Mouse (Mus musculus): ENCODE data around the gene Cited4. TPM values are rescaled to one million over a fixed set of nuclear protein-coding genes. Genes with fewer than 3 reads are reported as not detected.

The Cited4 gene
- polyA plus RNA-seq, 1 experiment, result 3.9 TPM

- Histone ChIP-seq H3K4me1 (ENCODE audit: control insufficient read depth, insufficient read depth, low read length) (peaks cover 2% of the 10 kb centered on the region), H3K9me3 (replicated peaks; ENCODE audit: control insufficient read depth, insufficient read depth, low read length, poor library complexity, severe bottlenecking) (no peaks in the 10 kb centered on the region), H3K36me3 (ENCODE audit: control insufficient read depth, insufficient read depth, low read length, poor library complexity, severe bottlenecking) (no peaks in the 10 kb centered on the region), H3K4me3 (ENCODE audit: low read depth, low read length) (no peak overlapping the region), H3K27me3 (ENCODE audit: control insufficient read depth, insufficient read depth, low read length, poor library complexity, severe bottlenecking) (peaks cover 4% of the 10 kb centered on the region; the same call in 1 of the 2 replicates), H3K27ac (ENCODE audit: insufficient read depth, low read length) (no peak overlapping the region), H3K9ac (ENCODE audit: low read depth, poor library complexity, severe bottlenecking) (0 out of 2 replicates have a peak overlapping the region, but pooled peaks have one; percentile 25)
- TF ChIP-seq POLR2A (IDR thresholded peaks at IDR 0.05; ENCODE audit: insufficient read depth, low read length), result no peak
- no peak for TF ChIP-seq CTCF (IDR thresholded peaks at IDR 0.05; ENCODE audit: low read depth, low read length)
- no peak for TF ChIP-seq EP300 (IDR thresholded peaks at IDR 0.05; ENCODE audit: insufficient read depth, low read depth, low read length)
These were observed 1.1 kb upstream of the Cited4 start for GRCm38 (mm10) chr4:120665144-120665700.

DNA sequence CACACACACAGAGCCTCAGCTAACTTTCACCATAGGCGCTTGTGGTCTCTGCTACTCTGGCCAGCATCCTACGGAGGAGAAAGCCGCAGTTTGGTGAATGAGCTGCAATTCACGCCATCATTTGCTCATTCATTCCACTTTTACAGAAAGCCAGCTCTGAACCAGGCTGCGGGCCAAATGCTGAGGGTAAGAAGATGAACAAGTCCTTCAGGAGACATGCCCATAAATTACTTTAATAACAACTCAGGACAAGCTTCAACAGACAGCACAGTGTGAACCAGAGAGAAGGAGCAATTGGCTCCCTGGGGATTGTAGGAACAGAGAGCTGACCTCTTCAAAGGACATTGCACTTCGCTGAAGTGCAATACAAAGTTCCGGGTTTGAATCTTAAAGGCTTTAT, 590 bp upstream of the Cited4 start:
- H3K27ac ChIP-seq (ENCODE audit: insufficient read depth, low read length), result peak overlapping the region; percentile 66; the same call in 1 of the 2 replicates

DNA sequence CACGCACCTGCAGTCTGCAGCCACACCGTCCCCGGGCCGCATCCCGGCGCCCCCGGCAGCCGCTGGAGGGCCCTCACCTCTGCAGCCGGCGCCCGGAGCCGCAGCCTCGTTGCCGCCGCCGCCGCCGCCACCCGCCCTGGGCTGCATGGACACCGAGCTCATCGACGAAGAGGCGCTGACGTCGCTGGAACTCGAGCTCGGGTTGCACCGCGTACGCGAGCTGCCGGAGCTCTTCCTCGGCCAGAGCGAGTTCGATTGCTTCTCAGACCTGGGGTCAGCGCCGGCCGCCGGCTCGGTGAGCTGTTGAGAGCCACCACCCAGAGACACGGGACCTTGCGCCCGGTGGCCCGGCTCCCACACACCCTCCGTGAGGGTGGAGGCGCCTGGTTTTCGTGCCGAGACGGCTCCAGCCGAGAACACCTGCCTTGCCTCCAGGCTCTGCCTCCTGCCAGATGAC, 701 bp downstream of the Cited4 start:
- peaks cover 4% of the 10 kb centered on the region; the same call in 1 of the 2 replicates for H3K27me3 ChIP-seq (ENCODE audit: control insufficient read depth, insufficient read depth, low read length, poor library complexity, severe bottlenecking)
- H3K9ac ChIP-seq (ENCODE audit: low read depth, poor library complexity, severe bottlenecking), result peak overlapping the region; percentile 45
- H3K9me3 ChIP-seq (replicated peaks; ENCODE audit: control insufficient read depth, insufficient read depth, low read length, poor library complexity, severe bottlenecking), result no peaks in the 10 kb centered on the region
- TF ChIP-seq CTCF (IDR thresholded peaks at IDR 0.05; ENCODE audit: low read depth, low read length) (no peak), EP300 (IDR thresholded peaks at IDR 0.05; ENCODE audit: insufficient read depth, low read depth, low read length) (no peak), POLR2A (IDR thresholded peaks at IDR 0.05; ENCODE audit: insufficient read depth, low read length) (no peak)
- H3K4me1 ChIP-seq (ENCODE audit: control insufficient read depth, insufficient read depth, low read length), result peaks cover 2% of the 10 kb centered on the region
- no peak overlapping the region for H3K27ac ChIP-seq (ENCODE audit: insufficient read depth, low read length)
- H3K4me3 ChIP-seq (ENCODE audit: low read depth, low read length), result peak overlapping the region; percentile 61
- no peaks in the 10 kb centered on the region for H3K36me3 ChIP-seq (ENCODE audit: control insufficient read depth, insufficient read depth, low read length, poor library complexity, severe bottlenecking)

More for the DNA sequence above, 590 bp upstream of the Cited4 start:
- Histone ChIP-seq H3K36me3 (ENCODE audit: control insufficient read depth, insufficient read depth, low read length, poor library complexity, severe bottlenecking) (no peaks in the 10 kb centered on the region), H3K27me3 (ENCODE audit: control insufficient read depth, insufficient read depth, low read length, poor library complexity, severe bottlenecking) (peaks cover 4% of the 10 kb centered on the region; the same call in 1 of the 2 replicates), H3K9ac (ENCODE audit: low read depth, poor library complexity, severe bottlenecking) (no peak overlapping the region), H3K4me3 (ENCODE audit: low read depth, low read length) (no peak overlapping the region), H3K4me1 (ENCODE audit: control insufficient read depth, insufficient read depth, low read length) (peaks cover 2% of the 10 kb centered on the region), H3K9me3 (replicated peaks; ENCODE audit: control insufficient read depth, insufficient read depth, low read length, poor library complexity, severe bottlenecking) (no peaks in the 10 kb centered on the region)
- TF ChIP-seq EP300 (IDR thresholded peaks at IDR 0.05; ENCODE audit: insufficient read depth, low read depth, low read length) (no peak), POLR2A (IDR thresholded peaks at IDR 0.05; ENCODE audit: insufficient read depth, low read length) (no peak), CTCF (IDR thresholded peaks at IDR 0.05; ENCODE audit: low read depth, low read length) (no peak)

DNA sequence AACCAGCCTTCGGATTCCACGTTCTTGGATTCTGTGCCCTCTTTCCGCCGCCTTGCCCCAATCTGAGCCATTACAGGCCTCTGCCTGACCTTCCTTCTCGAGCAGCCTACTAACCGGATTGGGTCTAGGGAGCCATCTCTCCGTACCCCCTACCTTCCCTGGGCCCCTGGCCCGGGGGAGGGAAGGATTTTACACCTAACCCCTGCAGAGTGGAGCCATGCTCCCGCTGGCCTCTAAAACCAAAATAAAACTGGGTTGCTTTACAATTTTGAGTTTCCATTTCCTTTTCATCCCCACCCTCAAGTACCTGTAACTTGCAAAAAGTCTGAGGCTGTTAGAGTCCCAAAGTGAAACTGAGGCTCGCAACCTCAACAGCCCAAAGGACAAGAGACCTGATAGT, 1.2 kb downstream of the Cited4 start:
- H3K9me3 ChIP-seq (replicated peaks; ENCODE audit: control insufficient read depth, insufficient read depth, low read length, poor library complexity, severe bottlenecking), result no peaks in the 10 kb centered on the region
- H3K36me3 ChIP-seq (ENCODE audit: control insufficient read depth, insufficient read depth, low read length, poor library complexity, severe bottlenecking), result no peaks in the 10 kb centered on the region
- no peak for TF ChIP-seq CTCF (IDR thresholded peaks at IDR 0.05; ENCODE audit: low read depth, low read length)
- TF ChIP-seq POLR2A (IDR thresholded peaks at IDR 0.05; ENCODE audit: insufficient read depth, low read length), result no peak
- no peak for TF ChIP-seq EP300 (IDR thresholded peaks at IDR 0.05; ENCODE audit: insufficient read depth, low read depth, low read length)
- no peak overlapping the region for H3K27ac ChIP-seq (ENCODE audit: insufficient read depth, low read length)
- H3K9ac ChIP-seq (ENCODE audit: low read depth, poor library complexity, severe bottlenecking), result peak overlapping the region; percentile 45
- H3K4me3 ChIP-seq (ENCODE audit: low read depth, low read length), result peak overlapping the region; percentile 61
- peaks cover 2% of the 10 kb centered on the region for H3K4me1 ChIP-seq (ENCODE audit: control insufficient read depth, insufficient read depth, low read length)
- H3K27me3 ChIP-seq (ENCODE audit: control insufficient read depth, insufficient read depth, low read length, poor library complexity, severe bottlenecking), result peaks cover 4% of the 10 kb centered on the region; the same call in 1 of the 2 replicates

GRCm38 (mm10) chr4:120668551-120668950, 2.2 kb downstream of the Cited4 start:
- Histone ChIP-seq H3K4me1 (ENCODE audit: control insufficient read depth, insufficient read depth, low read length) (peaks cover 2% of the 10 kb centered on the region), H3K36me3 (ENCODE audit: control insufficient read depth, insufficient read depth, low read length, poor library complexity, severe bottlenecking) (no peaks in the 10 kb centered on the region), H3K27me3 (ENCODE audit: control insufficient read depth, insufficient read depth, low read length, poor library complexity, severe bottlenecking) (peaks cover 4% of the 10 kb centered on the region; the same call in 1 of the 2 replicates), H3K27ac (ENCODE audit: insufficient read depth, low read length) (no peak overlapping the region), H3K9me3 (replicated peaks; ENCODE audit: control insufficient read depth, insufficient read depth, low read length, poor library complexity, severe bottlenecking) (no peaks in the 10 kb centered on the region), H3K9ac (ENCODE audit: low read depth, poor library complexity, severe bottlenecking) (no peak overlapping the region), H3K4me3 (ENCODE audit: low read depth, low read length) (no peak overlapping the region)
- TF ChIP-seq CTCF (IDR thresholded peaks at IDR 0.05; ENCODE audit: low read depth, low read length) (no peak), POLR2A (IDR thresholded peaks at IDR 0.05; ENCODE audit: insufficient read depth, low read length) (no peak), EP300 (IDR thresholded peaks at IDR 0.05; ENCODE audit: insufficient read depth, low read depth, low read length) (no peak)

GRCm38 (mm10) chr4:120669585-120669984, 3.2 kb downstream of the Cited4 start:
- peaks cover 2% of the 10 kb centered on the region for H3K4me1 ChIP-seq (ENCODE audit: control insufficient read depth, insufficient read depth, low read length)
- no peaks in the 10 kb centered on the region for H3K9me3 ChIP-seq (replicated peaks; ENCODE audit: control insufficient read depth, insufficient read depth, low read length, poor library complexity, severe bottlenecking)
- no peaks in the 10 kb centered on the region for H3K36me3 ChIP-seq (ENCODE audit: control insufficient read depth, insufficient read depth, low read length, poor library complexity, severe bottlenecking)
- peaks cover 4% of the 10 kb centered on the region; the same call in 1 of the 2 replicates for H3K27me3 ChIP-seq (ENCODE audit: control insufficient read depth, insufficient read depth, low read length, poor library complexity, severe bottlenecking)
- no peak overlapping the region for H3K4me3 ChIP-seq (ENCODE audit: low read depth, low read length)
- H3K9ac ChIP-seq (ENCODE audit: low read depth, poor library complexity, severe bottlenecking), result no peak overlapping the region
- H3K27ac ChIP-seq (ENCODE audit: insufficient read depth, low read length), result no peak overlapping the region
- TF ChIP-seq EP300 (IDR thresholded peaks at IDR 0.05; ENCODE audit: insufficient read depth, low read depth, low read length), result no peak
- no peak for TF ChIP-seq CTCF (IDR thresholded peaks at IDR 0.05; ENCODE audit: low read depth, low read length)
- no peak for TF ChIP-seq POLR2A (IDR thresholded peaks at IDR 0.05; ENCODE audit: insufficient read depth, low read length)

All from ES-Bruce4 (cell line).